Mouse (Mus musculus): Measurements from ENCODE around the gene Myadml2.

Gene Myadml2

GRCm38 (mm10) chr11:120629341-120629730 lies 18.6 kb downstream of the Myadml2 start:
- DNase-seq: peak; percentile 83

- peak; percentile 39 for DNase-seq
These were observed 19.2 kb downstream of the Myadml2 start for GRCm38 (mm10) chr11:120628601-120629340.

DNA sequence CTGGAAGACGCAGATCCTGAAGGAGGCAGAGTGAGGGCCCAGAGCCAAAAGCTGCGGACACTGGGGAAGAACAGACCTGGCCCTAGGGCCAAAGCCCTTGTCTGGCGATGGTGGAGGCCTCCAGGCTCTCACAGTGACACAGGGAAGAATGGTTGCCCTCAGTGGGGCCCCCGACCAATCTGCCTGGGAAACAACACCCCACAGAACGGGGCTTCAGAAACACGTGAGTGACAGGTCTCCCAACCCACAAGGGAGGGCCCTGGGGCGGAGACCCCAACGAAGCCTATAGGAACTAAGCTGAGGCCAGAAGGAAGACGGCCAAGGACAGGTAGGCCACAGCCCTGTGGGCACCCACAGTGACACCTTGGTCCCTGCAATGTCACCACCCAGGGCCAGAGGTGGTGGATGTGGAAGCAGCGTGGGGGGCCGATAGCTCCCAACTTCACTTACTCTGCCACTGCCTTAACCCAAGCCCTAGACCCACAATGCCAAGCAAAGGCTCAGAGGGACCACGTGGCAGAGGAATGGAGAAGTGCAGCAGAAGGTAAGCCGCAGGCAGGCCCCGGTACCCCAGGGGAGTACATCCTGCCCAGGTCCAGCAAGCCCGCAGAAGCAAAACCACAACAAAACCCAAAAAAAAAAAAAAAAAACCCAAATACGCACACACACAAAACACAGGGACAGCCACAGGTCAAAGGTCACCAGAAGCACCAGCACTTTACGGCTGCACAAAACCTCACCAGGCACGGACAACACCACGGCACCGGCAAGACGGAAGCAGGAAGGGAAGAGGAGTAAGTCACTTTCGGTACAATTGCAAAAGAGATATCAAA lies 20.3 kb downstream of the Myadml2 start:
- peak; percentile 73 for DNase-seq

DNA sequence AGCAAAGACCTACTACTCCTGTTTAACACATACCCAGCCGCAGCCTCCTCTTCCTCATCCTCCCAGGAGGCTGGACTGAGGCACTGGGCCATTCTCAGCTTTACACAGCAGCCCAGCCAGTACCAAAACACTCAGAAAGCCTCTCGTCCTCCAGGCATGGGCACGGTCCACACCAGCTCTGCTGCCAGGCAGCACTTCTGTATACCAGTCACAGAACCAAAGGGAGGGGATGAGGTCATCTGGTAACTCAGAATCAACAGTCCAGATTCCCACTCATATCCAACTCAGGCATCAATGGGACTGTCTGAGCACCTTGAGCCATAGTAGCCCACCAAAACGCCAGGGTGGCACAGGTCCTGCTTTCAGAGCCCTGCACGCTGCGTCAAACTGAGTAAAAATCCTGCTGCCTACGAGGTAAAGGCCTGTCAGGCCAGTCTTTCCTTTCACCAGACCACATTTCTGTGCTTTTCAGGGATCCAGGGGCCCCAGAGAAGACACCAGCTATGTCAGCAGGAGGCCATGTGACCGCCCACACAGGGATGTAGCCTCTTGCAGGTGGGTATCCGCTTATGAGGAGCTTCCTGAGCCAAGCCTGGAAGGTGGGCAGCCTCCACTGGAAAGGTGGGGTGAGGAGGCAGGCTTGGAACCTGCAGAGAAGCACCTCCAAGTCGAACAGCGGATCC lies 21.0 kb downstream of the Myadml2 start:
- no peak for DNase-seq

- peak; percentile 49 for DNase-seq
These were observed 22.7 kb downstream of the Myadml2 start, which contains the start of gene Sirt7 for GRCm38 (mm10) chr11:120625152-120625775. Gene Sirt7, minus strand, starts transcription at chr11:120625240.

DNA sequence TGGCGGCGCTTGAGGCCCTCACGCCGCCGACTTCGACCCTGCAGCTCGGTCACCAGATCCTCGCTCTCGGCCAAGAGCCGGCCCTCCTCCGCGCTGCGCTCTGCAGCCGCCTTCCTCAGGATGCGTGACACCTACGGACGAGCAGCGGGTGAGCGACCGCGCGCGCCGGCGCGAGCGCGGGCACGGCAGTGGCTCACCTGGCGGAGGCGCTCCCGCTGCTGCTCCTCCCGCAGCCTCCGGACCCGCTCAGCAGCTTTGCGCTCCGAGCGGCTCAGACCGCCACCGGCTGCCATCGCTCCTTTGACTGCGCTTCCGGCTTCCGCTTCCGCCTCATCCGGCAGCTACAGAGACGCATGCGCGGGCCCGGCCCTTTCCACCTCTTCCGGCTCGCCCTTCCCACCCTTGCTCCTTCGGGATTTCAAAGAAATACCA lies 23.3 kb downstream of the Myadml2 start:
- peak; percentile 93 for DNase-seq

- DNase-seq: peak; percentile 91
These were observed 23.8 kb downstream of the Myadml2 start for GRCm38 (mm10) chr11:120623961-120624679.

DNA sequence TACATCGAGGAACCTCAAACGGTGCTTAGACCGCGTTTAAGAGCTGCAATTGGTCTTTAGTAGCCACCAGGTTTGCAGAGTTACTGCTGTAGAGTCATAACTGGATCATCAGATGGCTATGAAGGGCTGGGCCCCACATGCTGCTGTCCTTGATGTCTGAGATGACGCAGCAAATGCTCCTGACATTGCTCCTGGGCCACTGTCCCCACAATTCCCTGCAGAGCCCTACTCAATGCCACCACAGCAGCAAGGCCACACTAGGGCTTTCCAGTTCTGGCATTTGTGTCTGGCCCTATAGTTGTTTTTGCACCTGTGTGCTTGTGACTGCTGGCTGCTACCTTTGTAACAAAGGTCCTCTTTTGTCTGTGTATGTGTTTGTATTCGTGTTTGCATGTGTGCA lies 25.2 kb downstream of the Myadml2 start:
- no peak for DNase-seq

- no peak for DNase-seq
These were observed 27.8 kb downstream of the Myadml2 start for GRCm38 (mm10) chr11:120620195-120620594.

- no peak for DNase-seq
These were observed 29.1 kb downstream of the Myadml2 start for GRCm38 (mm10) chr11:120618619-120619535.

- DNase-seq: peak; percentile 97
These were observed 30.3 kb downstream of the Myadml2 start, which contains the start of gene Pcyt2 for GRCm38 (mm10) chr11:120617519-120618112. Gene Pcyt2, minus strand, starts transcription at chr11:120617936.

DNA sequence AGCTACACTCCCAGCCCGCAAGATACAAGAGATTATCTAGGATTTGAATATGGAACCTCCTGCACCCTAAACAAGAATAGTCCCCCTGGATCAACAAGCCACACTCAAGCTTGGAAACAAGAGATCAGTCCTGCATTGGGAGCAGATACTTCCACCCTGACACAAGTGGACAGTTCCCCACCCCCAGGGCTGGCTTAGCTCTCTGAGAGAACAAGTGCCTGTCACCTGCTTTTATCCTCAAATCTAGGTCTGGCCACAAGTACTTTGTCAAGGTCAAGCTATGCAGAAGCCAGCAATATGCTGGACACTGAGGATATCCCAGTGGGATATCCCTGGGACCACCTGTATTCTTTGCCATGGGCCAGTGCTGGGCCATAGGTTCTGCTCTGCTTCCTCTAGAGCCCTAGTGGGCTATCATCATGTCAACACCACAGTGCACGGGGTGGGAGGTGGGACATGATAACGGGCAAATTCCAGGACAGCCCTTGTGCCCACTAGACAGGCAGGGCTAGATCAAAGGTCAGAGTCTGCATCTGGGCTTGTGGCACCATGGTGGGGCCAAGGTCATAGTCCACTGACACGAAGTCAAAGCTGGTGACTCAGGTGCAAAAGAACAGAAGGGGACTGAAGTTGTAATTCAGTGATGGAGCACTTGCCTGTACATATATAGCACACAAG lies 31.2 kb downstream of the Myadml2 start:
- no peak for DNase-seq

DNA sequence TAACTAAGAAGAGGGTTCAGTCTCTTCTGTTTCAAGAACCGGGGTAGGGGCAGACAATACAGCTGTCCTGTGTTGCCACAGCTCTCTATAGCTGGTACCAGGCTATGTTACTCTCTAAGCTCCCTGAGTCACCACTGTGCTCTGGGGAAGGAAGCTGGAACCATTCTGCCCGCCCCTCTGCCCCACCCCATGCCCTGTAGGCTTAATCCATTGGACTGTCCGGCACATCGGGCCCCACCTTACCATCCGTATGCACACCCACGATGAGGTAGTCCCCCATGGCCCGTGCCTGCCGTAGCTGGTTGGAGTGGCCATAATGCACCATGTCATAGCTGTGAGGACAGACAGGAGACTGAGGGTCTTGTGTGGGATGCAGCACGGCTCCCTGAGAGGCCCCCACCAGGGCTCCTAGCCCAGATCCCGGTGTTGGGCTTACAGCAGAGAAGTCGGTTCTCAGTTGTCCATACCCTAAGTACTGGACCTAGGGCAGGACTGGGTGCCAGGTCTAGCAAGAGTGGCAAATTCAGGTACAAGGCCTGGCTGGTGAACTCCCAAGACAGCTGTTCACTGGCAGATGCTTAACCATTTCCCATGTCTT lies 32.3 kb downstream of the Myadml2 start:
- no peak for DNase-seq

- no peak for DNase-seq
These were observed 32.8 kb downstream of the Myadml2 start for GRCm38 (mm10) chr11:120615167-120615566.

DNA sequence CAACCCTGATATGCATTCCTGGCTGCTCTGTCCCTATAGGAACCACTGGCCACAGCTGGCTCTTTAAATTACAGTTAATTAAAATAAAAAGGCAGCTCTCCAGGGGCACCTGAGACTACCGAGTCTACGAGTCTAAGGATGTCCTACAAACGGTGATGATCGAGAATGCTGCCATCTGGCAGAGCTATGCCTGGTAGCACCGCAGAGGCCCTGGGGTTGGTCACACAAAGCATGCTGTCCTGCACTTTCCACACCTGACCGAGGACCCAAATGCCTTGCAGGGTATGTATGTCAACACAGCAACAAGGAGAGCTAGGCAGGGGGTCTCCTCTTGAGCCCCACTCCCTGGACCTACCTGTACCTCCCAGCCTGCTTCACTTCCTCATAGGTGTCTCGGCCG lies 34.0 kb downstream of the Myadml2 start:
- no peak for DNase-seq

DNA sequence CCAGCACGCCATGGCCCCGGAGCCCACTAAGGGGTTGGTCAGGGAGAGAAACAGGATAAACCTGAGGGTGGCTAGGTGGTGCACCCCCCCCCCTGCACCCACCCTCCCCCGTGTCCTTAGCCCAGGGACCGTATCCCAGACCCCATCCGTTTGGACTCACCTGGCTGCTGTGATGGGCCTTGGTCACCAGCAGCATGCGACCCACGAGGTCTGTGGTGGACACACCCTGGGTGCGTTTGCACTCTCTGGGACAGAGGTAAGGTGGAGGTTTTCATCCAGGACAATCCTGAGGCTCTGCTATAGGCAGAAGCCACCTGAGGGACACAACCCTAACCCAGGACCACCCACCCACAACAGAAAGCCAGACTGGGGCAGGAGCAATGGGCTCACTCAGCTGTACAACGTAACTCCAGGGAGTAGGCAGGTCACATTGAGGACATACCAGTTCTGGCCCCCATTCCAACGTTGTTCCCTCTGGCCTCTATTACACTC lies 34.4 kb downstream of the Myadml2 start:
- no peak for DNase-seq

DNA sequence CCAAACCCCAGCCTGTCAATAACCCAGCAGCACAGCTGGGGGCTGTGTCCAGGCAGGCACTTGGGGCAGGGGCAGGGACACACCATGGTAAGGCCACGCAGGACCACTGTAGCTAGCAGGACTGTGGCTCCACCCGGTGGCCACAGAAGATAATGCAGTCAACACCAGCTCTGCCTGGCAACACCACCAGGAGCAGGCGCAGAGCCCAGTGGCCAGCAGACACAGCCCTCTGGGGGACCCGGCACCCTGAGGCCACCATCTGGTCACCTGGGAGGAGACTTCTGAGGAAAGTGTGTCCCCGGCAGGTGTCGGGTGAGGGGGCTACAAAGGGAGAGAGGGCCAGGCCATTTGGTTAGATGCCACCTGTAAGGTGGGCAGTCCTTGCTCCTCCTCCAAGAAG lies 35.2 kb downstream of the Myadml2 start:
- DNase-seq: peak; percentile 89

GRCm38 (mm10) chr11:120610477-120611046 lies 37.4 kb downstream of the Myadml2 start:
- DNase-seq: no peak

- no peak for DNase-seq
These were observed 38.7 kb downstream of the Myadml2 start for GRCm38 (mm10) chr11:120609250-120609649.
